Mouse (Mus musculus) naive thymus-derived CD4-positive, alpha-beta T cell, adult 2 months (primary cell): Measurements from ENCODE around the gene Speer4b.
"Not testable (repeated sequence)": the region's sequence is repeated elsewhere in the genome, so short reads cannot be mapped to it uniquely, and the experiment has no call there.

Source experiments
- DNase-seq: peaks from one replicate; pipeline ENCODE4 v3.0.0-alpha.2; 2011; ENCODE audit warnings: low read depth

Speer4b gene

DNA sequence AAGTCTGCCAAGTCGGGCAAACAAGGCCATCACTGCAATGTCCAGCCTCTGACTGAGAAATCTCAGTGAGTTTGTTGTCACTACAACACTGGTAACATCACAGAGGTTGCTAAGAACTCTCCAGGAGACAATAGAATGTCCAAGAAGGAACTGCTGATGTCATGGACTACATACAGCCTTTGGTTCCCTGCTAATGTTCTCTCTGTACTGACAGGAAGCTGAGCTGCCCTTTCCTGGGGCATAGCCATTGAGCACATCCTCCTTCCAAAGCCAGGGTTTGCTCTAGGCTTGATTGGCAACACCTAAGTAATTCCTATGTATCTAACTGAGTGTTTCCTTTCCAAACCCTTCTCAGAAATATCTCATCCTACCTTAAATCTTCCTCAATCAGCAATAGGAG, at the start of gene Speer4b:
Gene Speer4b, minus strand, starts transcription at position 101 of the 400 bp plus-strand sequence.
- not testable (repeated sequence) for DNase-seq

DNA sequence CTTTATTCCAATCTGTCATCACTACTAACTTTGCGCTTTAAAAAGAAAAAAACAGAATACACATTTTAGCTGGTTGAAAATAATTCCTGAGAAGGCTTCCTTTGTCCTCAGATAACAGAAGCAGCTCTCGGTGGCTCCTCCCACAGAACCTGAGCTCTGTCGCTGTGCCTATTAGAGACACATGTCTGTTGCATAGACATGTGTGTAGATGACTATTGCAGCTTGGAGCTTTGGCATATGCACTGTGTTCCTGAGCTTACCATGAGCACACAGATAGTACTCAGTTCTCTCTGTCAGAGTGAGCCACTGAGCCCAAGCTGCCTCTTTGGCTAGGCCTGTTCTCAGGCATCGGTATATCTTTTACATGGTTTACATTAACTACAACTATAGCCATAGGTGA, 48.1 kb upstream of the Speer4b start:
- no peak for DNase-seq

- no peak for DNase-seq
Observed at GRCm38 (mm10) chr5:27544816-27545270, 43.6 kb upstream of the Speer4b start.

DNA sequence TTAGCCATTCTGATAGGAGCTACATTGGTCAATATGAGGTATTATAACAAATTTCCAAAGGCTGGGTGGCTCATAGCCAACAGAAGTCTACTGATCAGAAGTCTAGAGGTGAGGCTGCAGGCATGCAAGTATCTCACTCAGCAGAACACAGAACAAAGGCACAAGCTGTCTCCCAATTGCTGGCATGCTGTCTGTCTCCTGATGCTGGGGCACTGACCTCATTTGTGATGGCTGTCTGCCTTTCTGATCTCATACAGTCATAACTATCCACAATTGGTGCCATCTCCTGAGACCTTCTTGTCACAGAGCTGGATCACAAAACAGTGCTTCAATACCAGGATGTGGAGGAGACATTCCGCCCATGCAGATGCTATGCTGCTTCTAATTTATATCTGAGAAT, 25.7 kb upstream of the Speer4b start:
- no peak for DNase-seq

DNA sequence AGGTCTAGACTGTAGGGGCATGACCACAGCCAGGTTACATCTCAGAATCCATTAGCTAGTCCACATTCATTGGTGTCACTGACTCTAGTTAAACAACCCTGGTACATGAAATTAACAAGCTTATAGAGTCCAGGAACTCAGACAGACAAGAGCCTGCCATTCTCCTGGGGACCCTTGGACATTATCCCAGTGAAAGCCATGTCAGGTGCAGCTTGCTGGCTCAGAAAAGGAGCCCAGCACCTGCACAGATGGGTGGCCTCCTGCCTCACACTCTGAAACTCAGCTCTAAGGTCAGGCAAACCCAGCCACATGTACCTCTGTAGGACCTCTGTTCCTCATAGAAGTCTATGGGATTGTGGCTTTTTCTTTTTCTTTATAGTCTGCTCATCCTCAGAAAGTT, 17.5 kb upstream of the Speer4b start:
- no peak for DNase-seq

GRCm38 (mm10) chr5:27490942-27491341, 10.3 kb downstream of the Speer4b start:
- DNase-seq = no peak

- DNase-seq = no peak
Observed at GRCm38 (mm10) chr5:27486138-27486537, 15.1 kb downstream of the Speer4b start.

GRCm38 (mm10) chr5:27481706-27482105, 19.5 kb downstream of the Speer4b start:
- DNase-seq = no peak

DNA sequence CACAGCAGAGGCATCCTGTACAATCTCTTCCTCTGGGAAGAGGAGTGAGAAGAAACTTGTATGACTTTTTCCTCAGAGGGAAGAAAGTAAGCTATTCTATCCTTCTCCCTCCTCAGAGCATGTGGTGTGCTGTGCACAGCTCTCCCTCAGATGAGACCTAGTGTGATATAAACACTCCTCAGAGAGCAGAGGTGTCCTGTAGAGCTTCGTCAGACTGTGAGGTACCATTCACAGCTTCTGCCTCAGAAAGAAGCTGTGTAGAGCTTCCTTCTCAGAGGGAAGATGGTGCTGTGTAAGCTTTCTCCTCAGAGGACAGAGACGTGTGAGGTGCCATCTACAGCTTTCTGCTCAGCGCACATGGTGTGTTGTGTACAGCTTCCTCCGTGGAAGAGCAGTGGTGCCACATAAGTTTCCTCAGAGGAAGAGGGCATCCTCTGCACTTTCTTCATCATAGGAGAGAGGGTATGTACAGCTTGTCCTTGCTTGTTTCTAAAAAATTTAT, 26.2 kb downstream of the Speer4b start:
- no peak for DNase-seq

DNA sequence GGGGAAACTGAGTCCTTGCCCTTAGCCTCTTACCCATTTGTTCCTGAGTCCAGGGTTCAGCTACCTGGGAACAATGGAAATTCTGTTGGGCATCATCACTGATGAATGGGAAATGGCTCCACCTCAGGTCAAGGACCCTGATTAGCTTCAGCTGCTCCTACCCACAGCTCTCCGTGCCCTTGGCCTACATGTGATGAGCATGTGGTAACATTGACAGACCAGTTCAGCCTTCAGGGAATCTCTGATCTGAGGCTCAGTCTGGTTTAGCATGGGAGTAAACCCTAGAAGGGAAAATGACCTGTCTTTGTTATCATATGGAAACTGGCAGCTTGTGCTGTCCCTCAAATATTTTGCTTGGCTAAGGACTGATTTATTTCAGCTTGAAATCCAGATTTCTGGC, 43.6 kb downstream of the Speer4b start:
- DNase-seq = no peak

DNA sequence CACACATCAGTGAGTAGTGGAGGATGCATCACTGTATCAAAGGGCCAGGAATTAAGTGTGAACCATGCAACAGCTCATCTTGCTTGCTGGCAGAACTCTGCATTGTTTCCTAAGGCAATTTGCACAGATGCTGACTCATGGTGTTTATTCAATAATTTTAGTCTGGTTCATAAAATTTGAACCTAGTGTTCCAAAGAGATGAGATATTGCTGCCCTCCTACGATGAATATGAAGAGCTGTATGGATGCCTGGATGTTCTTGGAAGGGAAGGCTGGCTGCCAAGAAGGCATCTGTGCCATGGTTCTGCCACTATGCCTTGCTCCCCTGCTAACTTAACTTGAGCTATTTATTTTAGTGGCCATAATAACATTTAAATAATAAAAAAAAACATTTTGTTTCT, 44.3 kb downstream of the Speer4b start:
- DNase-seq = no peak

DNA sequence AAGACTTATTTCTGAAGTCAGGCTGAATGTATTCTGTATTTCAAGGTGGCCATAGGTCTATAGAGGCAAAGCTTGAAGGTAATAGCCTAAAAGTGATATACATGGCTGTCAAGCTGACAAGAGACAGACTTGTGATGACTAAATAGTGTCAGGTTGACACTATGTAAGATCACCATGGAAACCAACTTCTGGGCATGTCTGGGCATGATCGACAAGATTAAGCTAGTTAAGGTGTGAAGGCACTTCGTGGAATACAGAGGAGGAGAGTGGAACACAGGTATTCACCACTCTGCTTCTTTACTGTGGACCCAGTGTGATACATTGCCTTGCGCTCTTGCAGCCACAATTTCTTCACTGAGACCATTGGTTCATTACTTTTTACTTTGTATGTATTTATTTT, 46.9 kb downstream of the Speer4b start:
- no peak for DNase-seq

DNA sequence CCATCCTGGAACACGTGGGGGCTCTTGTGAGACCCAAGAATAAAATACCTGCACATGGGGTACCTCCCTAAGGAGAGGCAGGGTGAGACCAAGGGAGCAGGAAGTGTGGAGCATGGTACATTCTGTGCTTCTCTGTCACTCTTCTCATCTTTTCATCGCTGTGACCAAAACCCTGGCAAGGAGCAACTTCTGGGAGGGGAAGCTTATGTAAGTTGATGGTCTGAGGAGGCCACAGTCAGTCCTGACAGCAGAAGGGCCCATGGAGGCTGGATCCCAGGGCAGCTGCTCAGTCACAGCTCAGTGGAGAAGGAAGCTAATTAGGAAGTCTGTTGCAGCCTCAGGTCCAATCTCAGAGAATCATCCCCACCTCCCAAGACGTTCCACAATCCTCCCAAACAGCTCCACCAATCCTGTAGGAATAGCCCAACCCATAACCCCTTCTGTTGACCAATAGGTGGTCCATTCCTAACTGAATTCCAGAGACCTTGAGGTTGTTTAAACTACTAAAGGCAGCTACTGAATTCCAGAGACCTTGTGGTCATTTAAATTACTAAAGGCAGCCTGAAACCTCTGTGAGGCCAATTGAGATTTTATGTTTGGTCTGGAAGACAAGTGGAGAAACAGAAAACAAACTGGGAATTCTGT, 47.9 kb downstream of the Speer4b start:
- DNase-seq = no peak
